Mouse (Mus musculus): ENCODE data around the gene Klhl20. TPM values are rescaled to one million over a fixed set of nuclear protein-coding genes. Genes with fewer than 3 reads are reported as not detected.
A peak's percentile ranks its signal among the peaks of the same experiment; 100 is the strongest.

Gene Klhl20
- total RNA-seq, 2 experiments from 2014 or later = 14.5 to 17.5 TPM

- intact Hi-C loops (cut with DNase I) = no loop called here
These were observed 8.9 kb upstream of the Klhl20 start for GRCm38 (mm10) chr1:161140026-161140762.

DNA sequence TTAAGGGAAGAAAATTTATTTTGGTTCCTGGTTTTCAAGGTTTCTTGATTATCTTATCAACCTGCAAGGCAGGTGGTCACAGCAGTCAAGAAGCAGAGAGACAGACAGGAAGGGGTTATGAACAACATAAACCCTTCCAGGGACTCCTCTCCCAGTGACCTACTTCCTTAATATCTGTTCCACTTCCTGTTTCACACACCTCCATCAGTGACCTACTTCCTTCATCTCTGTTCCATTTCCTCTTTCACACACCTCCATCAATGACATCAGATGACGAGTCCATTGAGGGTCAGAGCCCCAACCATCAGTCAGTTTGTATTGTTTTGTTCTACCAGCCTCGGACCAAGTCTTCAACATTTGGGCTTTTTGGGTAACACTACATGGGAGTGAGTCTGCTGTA, 8.2 kb upstream of the Klhl20 start:
- no peak for TF ChIP-seq CTCF (IDR thresholded peaks at IDR 0.05)
- Histone ChIP-seq H3K27ac (no peak overlapping the region), H3K4me3 (no peak overlapping the region)
- no peak for DNase-seq (ENCODE audit: extremely low spot score in 1 of 2, low spot score in 2 of 2)
- intact Hi-C loops (cut with DNase I) = no loop called here

More at GRCm38 (mm10) chr1:161140026-161140762, 8.9 kb upstream of the Klhl20 start:
- H3K27ac ChIP-seq = no peak overlapping the region
- no peak for DNase-seq (ENCODE audit: extremely low spot score in 1 of 2, low spot score in 2 of 2)
- TF ChIP-seq CTCF (IDR thresholded peaks at IDR 0.05) = no peak; the same call in 1 of the 2 replicates
- H3K4me3 ChIP-seq = no peak overlapping the region

DNA sequence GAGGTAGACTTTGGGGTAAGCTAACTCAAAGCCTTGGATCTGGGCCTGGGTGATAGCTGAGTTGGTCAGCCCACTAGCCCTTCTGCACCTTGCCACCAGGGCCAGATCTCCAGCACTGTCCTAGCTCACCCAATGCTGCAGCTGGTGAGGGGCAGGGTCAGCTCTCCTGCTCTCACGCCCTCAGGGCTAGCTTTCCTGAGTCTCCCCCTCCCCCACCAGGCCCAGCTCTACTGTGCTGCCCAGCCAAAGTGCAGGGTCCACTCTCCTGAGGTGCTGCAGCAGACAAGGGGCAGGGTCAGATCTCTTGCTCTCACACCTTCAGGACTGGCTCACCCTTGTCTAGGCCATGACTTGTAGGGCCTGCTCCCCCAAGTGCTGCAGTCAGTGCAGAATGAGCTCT, 4.8 kb downstream of the Klhl20 start:
- intact Hi-C loops (cut with DNase I) = no loop called here

DNA sequence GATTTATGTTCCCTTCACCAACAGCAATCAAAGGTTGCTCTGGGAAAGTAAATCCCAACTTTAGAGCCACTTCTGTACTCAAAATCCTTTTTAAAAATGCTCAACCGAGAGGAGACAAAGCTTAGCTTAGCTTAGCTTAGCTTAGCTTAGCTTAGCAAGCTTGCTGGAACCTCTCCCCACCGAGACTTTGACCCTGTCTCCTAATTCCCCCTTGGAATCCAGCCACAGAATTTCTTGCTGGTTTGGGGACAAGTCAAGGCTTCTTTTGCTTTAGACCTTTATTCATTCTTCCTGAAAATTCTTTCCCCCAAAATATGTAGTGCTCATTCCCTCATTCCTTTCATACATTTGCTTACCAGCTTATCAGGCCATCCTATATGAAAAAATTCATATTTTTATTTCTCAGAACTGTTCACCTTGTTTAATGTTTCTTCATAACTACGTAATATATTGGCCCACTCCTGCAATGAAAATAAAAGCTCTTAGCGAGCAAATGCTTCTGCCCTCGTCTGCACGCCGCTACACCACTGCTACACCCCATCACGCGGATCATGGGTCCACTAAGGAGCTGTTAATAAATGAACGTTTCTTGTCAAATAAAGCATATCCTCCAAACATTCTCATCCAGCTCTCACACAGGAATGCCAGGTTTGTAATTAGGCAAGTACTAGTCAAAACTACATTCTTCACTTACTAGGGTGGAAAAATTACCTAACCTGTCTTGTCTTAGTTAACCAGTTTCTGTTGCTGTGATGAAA, 8.5 kb downstream of the Klhl20 start:
- no peak overlapping the region for H3K27ac ChIP-seq
- DNase-seq (ENCODE audit: extremely low spot score in 1 of 2, low spot score in 2 of 2) = no peak
- intact Hi-C loops (cut with DNase I) = no loop called here
- TF ChIP-seq CTCF (IDR thresholded peaks at IDR 0.05) = no peak
- H3K4me3 ChIP-seq = no peak overlapping the region

More for the DNA sequence above, 4.8 kb downstream of the Klhl20 start:
- TF ChIP-seq CTCF (IDR thresholded peaks at IDR 0.05) = no peak
- DNase-seq (ENCODE audit: extremely low spot score in 1 of 2, low spot score in 2 of 2) = no peak
- Histone ChIP-seq H3K4me3 (no peak overlapping the region), H3K27ac (no peak overlapping the region)

DNA sequence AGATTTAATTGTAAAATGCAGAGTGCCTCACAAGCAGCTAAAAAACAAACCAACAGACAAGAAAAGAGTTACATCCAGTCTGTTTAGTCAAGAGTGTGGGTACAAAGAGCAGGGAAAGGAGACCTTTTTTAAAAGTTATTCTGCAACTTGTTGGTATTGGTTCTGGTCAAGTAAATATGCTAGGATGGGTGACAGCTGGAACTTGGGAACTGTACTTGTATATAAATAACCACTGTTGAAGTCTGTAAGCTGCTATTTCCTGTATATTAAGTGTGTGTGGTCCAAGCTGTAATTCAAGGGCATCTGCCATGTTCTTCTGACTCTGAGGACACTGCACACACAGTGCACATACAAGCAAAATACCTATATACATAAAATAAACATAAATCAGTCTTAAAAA, 16.7 kb downstream of the Klhl20 start:
- H3K27ac ChIP-seq = no peak overlapping the region
- H3K4me3 ChIP-seq = no peak overlapping the region
- intact Hi-C loops (cut with DNase I) = no loop called here

DNA sequence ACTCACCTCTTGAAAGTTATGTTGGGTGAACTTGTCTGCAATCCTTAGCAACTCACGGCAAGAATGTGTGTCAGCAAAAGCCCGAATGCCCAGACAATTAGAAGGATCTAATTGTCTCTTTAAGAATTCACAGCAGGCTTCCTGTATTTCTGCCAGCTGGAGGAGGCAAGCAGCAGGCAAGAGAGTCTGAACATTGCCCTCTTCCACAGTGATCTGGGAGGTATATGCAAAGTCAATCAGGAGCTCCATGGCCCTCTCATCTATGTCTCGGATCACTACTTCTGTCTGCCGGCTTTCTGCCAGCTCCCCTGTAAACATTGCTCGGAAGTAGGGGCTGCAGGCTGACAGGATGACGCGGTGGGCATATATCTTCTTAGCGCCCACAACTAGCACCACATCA, 22.1 kb downstream of the Klhl20 start:
- Histone ChIP-seq H3K4me3 (no peak overlapping the region), H3K27ac (no peak overlapping the region)
- TF ChIP-seq CTCF (IDR thresholded peaks at IDR 0.05) = no peak
- intact Hi-C loops (cut with DNase I) = no loop called here
- DNase-seq (ENCODE audit: extremely low spot score in 1 of 2, low spot score in 2 of 2) = no peak

More for the DNA sequence above, 16.7 kb downstream of the Klhl20 start:
- DNase-seq (ENCODE audit: extremely low spot score in 1 of 2, low spot score in 2 of 2) = no peak
- no peak for TF ChIP-seq CTCF (IDR thresholded peaks at IDR 0.05)

GRCm38 (mm10) chr1:161103842-161104241, 27.5 kb downstream of the Klhl20 start:
- no peak for TF ChIP-seq CTCF (IDR thresholded peaks at IDR 0.05)
- H3K4me3 ChIP-seq = no peak overlapping the region
- intact Hi-C loops (cut with DNase I) = no loop called here
- no peak overlapping the region for H3K27ac ChIP-seq
- no peak for DNase-seq (ENCODE audit: extremely low spot score in 1 of 2, low spot score in 2 of 2)

GRCm38 (mm10) chr1:161099721-161100405, 31.4 kb downstream of the Klhl20 start:
- intact Hi-C loops (cut with DNase I) = no loop called here

DNA sequence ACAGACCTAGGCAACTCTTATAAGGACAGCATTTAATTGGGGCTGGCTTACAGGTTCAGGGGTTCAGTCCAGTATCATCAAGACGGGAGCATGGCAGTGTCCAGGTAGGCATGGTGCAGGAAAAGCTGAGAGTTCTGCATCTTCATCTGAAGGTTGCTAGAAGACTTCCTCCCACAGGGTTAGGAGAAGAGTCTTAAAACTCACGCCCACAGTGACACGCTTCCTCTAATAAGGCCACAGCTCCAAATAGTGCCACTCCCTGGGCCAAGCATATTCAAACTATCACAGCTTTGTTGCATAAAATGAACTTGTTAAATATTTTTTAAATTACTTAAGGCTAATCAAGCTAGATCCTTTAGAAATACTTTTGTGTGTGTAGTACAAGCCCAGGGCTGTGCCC, 54.1 kb downstream of the Klhl20 start:
- intact Hi-C loops (cut with DNase I) = no loop called here
- DNase-seq (ENCODE audit: extremely low spot score in 1 of 2, low spot score in 2 of 2) = no peak
- no peak overlapping the region for H3K27ac ChIP-seq
- TF ChIP-seq CTCF (IDR thresholded peaks at IDR 0.05) = no peak
- H3K4me3 ChIP-seq = no peak overlapping the region

More at GRCm38 (mm10) chr1:161099721-161100405, 31.4 kb downstream of the Klhl20 start:
- H3K27ac ChIP-seq = no peak overlapping the region
- TF ChIP-seq CTCF (IDR thresholded peaks at IDR 0.05) = no peak
- H3K4me3 ChIP-seq = no peak overlapping the region
- DNase-seq (ENCODE audit: extremely low spot score in 1 of 2, low spot score in 2 of 2) = no peak

- no peak overlapping the region for H3K4me3 ChIP-seq
- intact Hi-C loops (cut with DNase I) = no loop called here
- no peak overlapping the region for H3K27ac ChIP-seq
- TF ChIP-seq CTCF (IDR thresholded peaks at IDR 0.05) = no peak
- no peak for DNase-seq (ENCODE audit: extremely low spot score in 1 of 2, low spot score in 2 of 2)
These were observed 55.1 kb downstream of the Klhl20 start for GRCm38 (mm10) chr1:161076238-161076637.

- Histone ChIP-seq H3K4me3 (peak overlapping the region; percentile 77), H3K27ac (no peak overlapping the region)
- no peak for TF ChIP-seq CTCF (IDR thresholded peaks at IDR 0.05)
- intact Hi-C loops (cut with DNase I) = loop anchor here (2.0 kb wide), 2 partner anchors 36 to 60 kb away; partner anchors contain the start of genes Klhl20 and Zbtb37
- DNase-seq (ENCODE audit: extremely low spot score in 1 of 2, low spot score in 2 of 2) = no peak
These were observed 60.1 kb downstream of the Klhl20 start for GRCm38 (mm10) chr1:161071272-161071620.
